Mouse (Mus musculus) small intestine, adult 2 months (tissue): ENCODE measurements around the gene Sowahd. TPM values are rescaled to one million over a fixed set of nuclear protein-coding genes. Genes with fewer than 3 reads are reported as not detected.

Experiments used
- H3K27ac ChIP-seq: fragments of 200-500 bp; 2 replicates; pipeline ENCODE4 v1.5.1; 2012; ENCODE audit warnings: low read depth, low read length, control low read depth, inconsistent platforms; ENCODE audit not compliant: insufficient read depth
- H3K27me3 ChIP-seq: fragments of 200-500 bp; 2 replicates; pipeline ENCODE4 v1.6.1; 2012; ENCODE audit warnings: mild to moderate bottlenecking, moderate library complexity, low read length, inconsistent platforms; ENCODE audit not compliant: control insufficient read depth, insufficient read depth
- H3K36me3 ChIP-seq: fragments of 200-500 bp; 2 replicates; pipeline ENCODE4 v1.6.1; 2012; ENCODE audit warnings: mild to moderate bottlenecking, low read length, control low read depth, inconsistent platforms; ENCODE audit not compliant: control insufficient read depth, insufficient read depth
- H3K4me1 ChIP-seq: fragments of 200-500 bp; 2 replicates; pipeline ENCODE4 v1.6.1; 2012; ENCODE audit warnings: low read length, inconsistent platforms, mixed read lengths; ENCODE audit not compliant: control insufficient read depth, insufficient read depth, insufficient read length
- H3K4me3 ChIP-seq: fragments of 200-500 bp; 2 replicates; pipeline ENCODE4 v1.5.1; 2012; ENCODE audit warnings: low read depth, mild to moderate bottlenecking, control low read depth, inconsistent platforms, low read length, moderate library complexity
- CTCF ChIP-seq: fragments of 200-500 bp; IDR thresholded peaks from 2 replicates; pipeline ENCODE4 v1.5.1; 2012; ENCODE audit warnings: low read depth, mild to moderate bottlenecking, control low read depth, inconsistent platforms, low read length, moderate library complexity, mixed read lengths; ENCODE audit not compliant: insufficient replicate concordance, insufficient read length; ENCODE audit errors: extremely low read depth
- POLR2A ChIP-seq: fragments of 200-500 bp; IDR thresholded peaks from 2 replicates; pipeline ENCODE4 v1.6.1; 2012; ENCODE audit warnings: low read depth, mild to moderate bottlenecking, control low read depth, inconsistent platforms, low read length, moderate library complexity
- WGBS: fragments of 180-500 bp; shearing (Covaris S2); methylation state at CpG from one replicate; pipeline ENCODE4 v1.1.7; 2018; 5-methylcytosine and 5-hydroxymethylcytosine counted together
- polyA plus RNA-seq: library from polyadenylated mRNA; depleted of rRNA; stranded (reverse); fragments of >200 nt; gene quantifications from 2 replicates; pipeline ENCODE4 v1.2.3, GENCODE M21; 2012; rRNA removed

Gene Sowahd
- polyA plus RNA-seq: 0.08 and 0.60 TPM in 2 replicates

GRCm38 (mm10) chrX:37048066-37048889, at the start of gene Sowahd:
Gene Sowahd, plus strand, starts transcription at chrX:37048845.
- peak within 1 kb of the TSS; percentile 59 for H3K4me3 ChIP-seq
- TF ChIP-seq POLR2A: no peak
- no peak for TF ChIP-seq CTCF
- H3K27me3 ChIP-seq: peaks cover 17% of the 10 kb centered on the region
- 7% methylated on average over 36 of the region's 38 CpGs for WGBS
- no peaks in the 10 kb centered on the region for H3K36me3 ChIP-seq
- H3K4me1 ChIP-seq: peaks cover 8% of the 10 kb centered on the region; the same call in 1 of the 2 replicates
- no peak within 1 kb of the TSS for H3K27ac ChIP-seq

GRCm38 (mm10) chrX:37013870-37014269, 34.8 kb upstream of the Sowahd start:
- H3K27me3 ChIP-seq: no peaks in the 10 kb centered on the region
- H3K27ac ChIP-seq: no peak overlapping the region
- TF ChIP-seq POLR2A (no peak), CTCF (no peak)
- WGBS: 68% methylated on average over 5 of the region's 5 CpGs
- H3K4me3 ChIP-seq: no peak overlapping the region
- H3K36me3 ChIP-seq: no peaks in the 10 kb centered on the region
- H3K4me1 ChIP-seq: no peaks in the 10 kb centered on the region

- no peaks in the 10 kb centered on the region for H3K36me3 ChIP-seq
- no peak for TF ChIP-seq CTCF
- TF ChIP-seq POLR2A: no peak
- 84% methylated on average over 9 of the region's 9 CpGs for WGBS
- H3K27ac ChIP-seq: no peak overlapping the region
- H3K4me1 ChIP-seq: no peaks in the 10 kb centered on the region
- no peak overlapping the region for H3K4me3 ChIP-seq
- H3K27me3 ChIP-seq: no peaks in the 10 kb centered on the region
Measured at GRCm38 (mm10) chrX:37018150-37018654, 30.4 kb upstream of the Sowahd start.

- H3K27me3 ChIP-seq: no peaks in the 10 kb centered on the region
- WGBS: 60% methylated on average over 3 of the region's 3 CpGs
- H3K27ac ChIP-seq: no peak overlapping the region
- H3K4me3 ChIP-seq: no peak overlapping the region
- H3K36me3 ChIP-seq: no peaks in the 10 kb centered on the region
- no peak for TF ChIP-seq CTCF
- TF ChIP-seq POLR2A: no peak
- H3K4me1 ChIP-seq: no peaks in the 10 kb centered on the region
Measured at GRCm38 (mm10) chrX:37019045-37019444, 29.6 kb upstream of the Sowahd start.

GRCm38 (mm10) chrX:37022690-37023089, 26.0 kb upstream of the Sowahd start:
- no peak overlapping the region for H3K27ac ChIP-seq
- no peaks in the 10 kb centered on the region for H3K27me3 ChIP-seq
- peak; percentile 76; the same call in 1 of the 2 replicates for TF ChIP-seq CTCF
- no peak for TF ChIP-seq POLR2A
- 16% methylated on average over 3 of the region's 3 CpGs for WGBS
- no peaks in the 10 kb centered on the region for H3K4me1 ChIP-seq
- H3K4me3 ChIP-seq: no peak overlapping the region
- H3K36me3 ChIP-seq: no peaks in the 10 kb centered on the region

GRCm38 (mm10) chrX:37023652-37024309, 24.9 kb upstream of the Sowahd start:
- H3K4me3 ChIP-seq: no peak overlapping the region
- no peaks in the 10 kb centered on the region for H3K27me3 ChIP-seq
- no peak for TF ChIP-seq POLR2A
- no peak for TF ChIP-seq CTCF
- no peak overlapping the region for H3K27ac ChIP-seq
- 61% methylated on average over 10 of the region's 10 CpGs for WGBS
- H3K36me3 ChIP-seq: no peaks in the 10 kb centered on the region
- no peaks in the 10 kb centered on the region for H3K4me1 ChIP-seq

- Histone ChIP-seq H3K4me3 (no peak overlapping the region), H3K27ac (no peak overlapping the region), H3K4me1 (no peaks in the 10 kb centered on the region), H3K27me3 (no peaks in the 10 kb centered on the region), H3K36me3 (no peaks in the 10 kb centered on the region)
- 35% methylated on average over 3 of the region's 3 CpGs for WGBS
- TF ChIP-seq POLR2A (no peak), CTCF (no peak)
Measured at GRCm38 (mm10) chrX:37028378-37028777, 20.3 kb upstream of the Sowahd start.
